Mouse (Mus musculus) CH12.LX (cell line): ENCODE measurements at regions not wholly inside any gene's neighbourhood (a gene's known extent, or its start where the extent isn't known, plus 50 kb on each side); places are given as distances from the start of the nearest gene placed in this dataset.

Source experiments
- BHLHE40 ChIP-seq: IDR thresholded peaks from 2 replicates; pipeline ENCODE4 v1.6.1; 2011; ENCODE audit warnings: mild to moderate bottlenecking, low read depth, low read length, improper control_type of control experiment
- CTCF ChIP-seq, 2 experiments: IDR thresholded peaks in 1 of 2; conservative IDR thresholded peaks in 1 of 2; 2 replicates each; pipeline ENCODE4 v1.5.1; 2011 to 2012; ENCODE audit warnings: low read depth in 2 of 2, low read length in 2 of 2, improper control_type of control experiment in 1 of 2, inconsistent platforms in 1 of 2, mild to moderate bottlenecking in 1 of 2, moderate library complexity in 1 of 2
- EP300 ChIP-seq: IDR thresholded peaks from 2 replicates; pipeline ENCODE4 v1.6.1; 2011; ENCODE audit warnings: low read length, improper control_type of control experiment
- GABPA ChIP-seq: IDR thresholded peaks from 2 replicates; pipeline ENCODE4 v1.6.1; 2012; ENCODE audit warnings: low read depth, low read length, improper control_type of control experiment, inconsistent platforms; ENCODE audit not compliant: insufficient replicate concordance
- POLR2A ChIP-seq: IDR thresholded peaks from 2 replicates; pipeline ENCODE4 v1.6.1; 2011; ENCODE audit warnings: low read depth, mild to moderate bottlenecking, improper control_type of control experiment, low read length
- POLR2AphosphoS2 ChIP-seq: IDR thresholded peaks from 2 replicates; pipeline ENCODE4 v1.6.1; 2011; ENCODE audit warnings: low read depth, low read length, improper control_type of control experiment
- ZMIZ1 ChIP-seq: IDR thresholded peaks from 2 replicates; pipeline ENCODE4 v1.6.1; 2012; ENCODE audit warnings: low read depth, mild to moderate bottlenecking, inconsistent platforms, low read length, improper control_type of control experiment

DNA sequence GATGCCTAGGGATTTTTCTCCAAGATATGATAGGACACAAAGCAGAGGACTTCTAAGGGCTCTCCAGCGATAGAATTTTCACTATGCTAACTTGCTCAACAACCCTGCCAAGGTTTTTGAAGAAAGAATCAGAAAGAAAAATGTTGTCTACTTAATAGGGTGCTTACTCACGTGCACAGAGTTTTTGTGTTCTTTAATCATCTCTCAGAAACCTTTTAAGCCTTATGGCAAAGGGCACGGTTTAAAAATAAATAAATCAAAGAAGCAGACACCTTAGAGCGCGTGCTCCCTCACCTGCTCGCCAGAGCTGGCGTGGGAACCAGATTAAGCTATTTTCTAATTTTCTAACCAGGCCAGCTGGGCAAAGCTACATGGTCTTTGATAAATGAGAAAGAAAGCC is 293.0 kb downstream of the Nedd1 start:
- TF ChIP-seq ZMIZ1 (no peak), POLR2A (no peak), GABPA (no peak), POLR2AphosphoS2 (no peak), CTCF (conservative IDR thresholded peaks at IDR 0.05 in 1 of 2, IDR thresholded peaks at IDR 0.05 in 1 of 2; ENCODE audit: low read depth in 2 of 2, low read length in 2 of 2) (no peak), EP300 (no peak), BHLHE40 (no peak)
